Mouse (Mus musculus) CH12F3 (cell line): ENCODE measurements around the gene Slc38a5.
"Not testable (repeated sequence)": the region's sequence is repeated elsewhere in the genome, so short reads cannot be mapped to it uniquely, and the experiment has no call there.

ENCODE experiments used
- in situ Hi-C: fragments of 300-500 bp; cut with MboI; formaldehyde crosslinking; loops from 2 replicates; pipeline ENCODE4 v1.14.3; 2020; ENCODE audit warnings: low sequenced_read_pairs

The Slc38a5 gene

DNA sequence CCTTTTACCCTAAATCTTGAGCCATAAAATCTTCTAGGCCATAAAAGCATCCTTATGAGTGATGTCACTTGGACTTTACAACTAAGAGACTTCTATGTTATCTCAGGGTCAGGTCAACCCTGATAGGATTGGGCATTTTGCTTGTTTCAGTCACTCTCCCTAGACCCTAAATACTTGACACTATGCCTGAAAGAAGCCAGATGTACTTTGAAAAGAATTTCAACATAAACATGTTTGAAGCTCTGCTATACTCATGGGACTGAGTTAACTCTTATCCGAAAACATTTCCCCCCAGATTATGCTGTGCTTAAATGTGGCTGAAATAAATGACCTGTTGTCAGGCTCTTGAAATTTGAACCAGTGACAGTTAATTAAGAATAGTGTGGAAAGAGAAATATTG is 38.4 kb downstream of the Slc38a5 start:
- in situ Hi-C loops, result no loop called here

DNA sequence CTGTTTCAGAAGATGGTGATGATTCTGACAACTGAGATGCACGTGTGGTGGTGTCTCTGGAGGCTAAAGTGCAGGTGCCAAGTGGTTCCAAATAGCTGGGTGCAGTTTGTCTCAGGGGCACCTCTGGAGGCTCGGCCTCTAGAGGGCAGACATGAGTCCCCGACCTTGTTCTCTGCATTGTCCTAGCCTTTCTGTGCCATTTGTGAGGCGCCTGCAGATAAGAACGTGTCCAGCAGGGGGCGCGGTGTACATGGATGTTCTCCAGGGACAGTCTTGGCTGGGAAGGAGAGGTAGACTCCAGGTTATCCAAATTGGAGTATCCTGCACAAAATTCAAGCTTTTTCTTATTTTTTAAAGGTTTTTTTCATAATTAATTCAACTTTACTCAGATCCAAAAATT is 44.0 kb downstream of the Slc38a5 start:
- in situ Hi-C loops, result not testable (repeated sequence)

DNA sequence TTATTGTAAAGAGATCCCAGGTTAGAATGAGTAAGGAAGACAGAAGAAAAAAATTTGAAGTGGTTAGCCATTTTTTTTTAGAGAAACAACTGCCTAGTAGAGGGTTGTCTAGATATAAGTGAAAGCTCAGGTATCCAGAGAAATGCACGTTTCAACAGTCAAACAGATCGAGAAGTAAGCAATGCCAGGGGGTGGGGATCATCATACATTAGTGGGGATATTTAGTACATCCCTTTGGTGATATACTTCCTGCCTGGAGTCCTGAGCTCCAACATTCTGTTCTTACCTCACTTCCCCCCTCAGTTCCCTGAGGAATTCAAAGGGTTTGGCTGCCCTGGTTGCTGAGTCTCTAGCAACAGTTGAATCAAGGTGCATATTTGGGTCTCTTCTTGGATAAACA is 56.2 kb downstream of the Slc38a5 start, which contains the start of gene Ssxb10:
Ssxb10 (plus strand) TSS at position 301 of the 400 bp plus-strand sequence.
- in situ Hi-C loops, result no loop called here
